Mouse (Mus musculus) myocyte (in vitro differentiated cells): ENCODE results near the gene Fads3. TPM values are rescaled to one million over a fixed set of nuclear protein-coding genes. Genes with fewer than 3 reads are reported as not detected.

Source experiments
- H3K27me3 ChIP-seq: one replicate; pipeline ENCODE4 v1.6.1; 2011; ENCODE audit not compliant: control insufficient read depth, insufficient read depth, insufficient read length
- H3K36me3 ChIP-seq: one replicate; pipeline ENCODE4 v1.6.1; 2011; ENCODE audit not compliant: control insufficient read depth, insufficient read depth
- H3K4me2 ChIP-seq: one replicate; pipeline ENCODE4 v1.6.1; 2011; ENCODE audit warnings: low read depth, control low read depth
- H3K4me3 ChIP-seq: one replicate; pipeline ENCODE4 v1.5.1; 2011; ENCODE audit warnings: mild to moderate bottlenecking, control low read depth, moderate library complexity
- H3K79me2 ChIP-seq: one replicate; pipeline ENCODE4 v1.6.1; 2011; ENCODE audit not compliant: control insufficient read depth, insufficient read depth
- H3ac ChIP-seq: one replicate; pipeline ENCODE4 v1.6.1; 2011; ENCODE audit not compliant: control insufficient read depth, insufficient read length
- CEBPB ChIP-seq: IDR thresholded peaks from 2 replicates; pipeline ENCODE4 v1.6.1; 2011; ENCODE audit warnings: mild to moderate bottlenecking, moderate library complexity; ENCODE audit not compliant: poor library complexity, insufficient read depth, severe bottlenecking
- E2F4 ChIP-seq: IDR thresholded peaks from one replicate; pipeline ENCODE4 v1.6.1; 2011; ENCODE audit warnings: mild to moderate bottlenecking, control low read depth, moderate library complexity; ENCODE audit not compliant: insufficient read depth
- MAX ChIP-seq: IDR thresholded peaks from one replicate; pipeline ENCODE4 v1.6.1; 2011; ENCODE audit warnings: low read depth, mild to moderate bottlenecking, control low read depth
- MYOD1 ChIP-seq, 3 experiments: IDR thresholded peaks; one replicate each; pipeline ENCODE4 v1.6.1; 2011; ENCODE audit warnings: control low read depth in 2 of 3, low read depth in 2 of 3, mild to moderate bottlenecking in 2 of 3, moderate library complexity in 1 of 3; ENCODE audit not compliant: insufficient read length in 2 of 3, control insufficient read depth in 1 of 3
- MYOG ChIP-seq, 3 experiments: IDR thresholded peaks; one replicate each; pipeline ENCODE4 v1.6.1; 2011; ENCODE audit warnings: control low read depth in 2 of 3, low read depth in 2 of 3, mild to moderate bottlenecking in 2 of 3; ENCODE audit not compliant: insufficient read length in 2 of 3, control insufficient read depth in 1 of 3, insufficient read depth in 1 of 3
- POLR2A ChIP-seq: IDR thresholded peaks from one replicate; pipeline ENCODE4 v1.6.1; 2011; ENCODE audit warnings: low read depth, mild to moderate bottlenecking, control low read depth, moderate library complexity; ENCODE audit not compliant: insufficient read length
- POLR2AphosphoS2 ChIP-seq: IDR thresholded peaks from one replicate; pipeline ENCODE4 v1.6.1; 2011; ENCODE audit warnings: low read depth, control low read depth; ENCODE audit not compliant: insufficient read length
- REST ChIP-seq: IDR thresholded peaks from one replicate; pipeline ENCODE4 v1.6.1; 2011; ENCODE audit warnings: mild to moderate bottlenecking, control low read depth, moderate library complexity; ENCODE audit not compliant: insufficient read depth, insufficient read length
- SRF ChIP-seq: IDR thresholded peaks from one replicate; pipeline ENCODE4 v1.6.1; 2011; ENCODE audit warnings: low read depth; ENCODE audit not compliant: control insufficient read depth, insufficient read length
- TCF12 ChIP-seq: IDR thresholded peaks from one replicate; pipeline ENCODE4 v1.6.1; 2011; ENCODE audit warnings: mild to moderate bottlenecking, control low read depth; ENCODE audit not compliant: poor library complexity, insufficient read depth, severe bottlenecking
- TCF3 ChIP-seq: IDR thresholded peaks from one replicate; pipeline ENCODE4 v1.6.1; 2011; ENCODE audit warnings: low read depth, control low read depth; ENCODE audit not compliant: insufficient read length
- USF1 ChIP-seq: IDR thresholded peaks from one replicate; pipeline ENCODE4 v1.6.1; 2011; ENCODE audit warnings: low read depth, mild to moderate bottlenecking, control low read depth, moderate library complexity
- polyA plus RNA-seq: library from polyadenylated mRNA; unstranded; fragments of >200 nt; fragmentation: generic; extraction: Trizol; gene quantifications from one replicate; pipeline ENCODE4 v1.2.1, GENCODE M21; 2012; ENCODE audit warnings: missing spikeins

Gene Fads3
- polyA plus RNA-seq, 1 experiment = 557 TPM

GRCm38 (mm10) chr19:10019214-10019760 lies 22.1 kb upstream of the Fads3 start:
- Histone ChIP-seq H3K4me3 (peak overlapping the region; percentile 20), H3K36me3 (no peaks in the 10 kb centered on the region)

GRCm38 (mm10) chr19:10021981-10022380 lies 19.4 kb upstream of the Fads3 start:
- H3K79me2 ChIP-seq = no peaks in the 10 kb centered on the region
- no peak overlapping the region for H3ac ChIP-seq
- H3K4me3 ChIP-seq = no peak overlapping the region
- H3K4me2 ChIP-seq = no peak overlapping the region
- H3K36me3 ChIP-seq = no peaks in the 10 kb centered on the region
- H3K27me3 ChIP-seq = no peaks in the 10 kb centered on the region
- TF ChIP-seq POLR2AphosphoS2 (no peak), MYOD1 (IDR thresholded peaks at IDR 0.05; ENCODE audit: control insufficient read depth in 1 of 3, insufficient read length in 2 of 3, low read depth in 2 of 3) (peak in 2 of 3 experiments; percentile 39 to 50), MAX (no peak), TCF12 (no peak)

More at GRCm38 (mm10) chr19:10019214-10019760, 22.1 kb upstream of the Fads3 start:
- no peaks in the 10 kb centered on the region for H3K79me2 ChIP-seq
- H3K4me2 ChIP-seq = peak overlapping the region; percentile 98
- no peaks in the 10 kb centered on the region for H3K27me3 ChIP-seq
- TF ChIP-seq MAX = no peak
- no peak for TF ChIP-seq TCF12
- TF ChIP-seq POLR2AphosphoS2 = no peak
- no peak for TF ChIP-seq POLR2A
- no peak for TF ChIP-seq SRF
- TF ChIP-seq E2F4 = no peak
- TF ChIP-seq TCF3 = no peak
- no peak for TF ChIP-seq MYOD1 (IDR thresholded peaks at IDR 0.05; ENCODE audit: control insufficient read depth in 1 of 3, insufficient read length in 2 of 3, low read depth in 2 of 3)
- TF ChIP-seq CEBPB = no peak
- TF ChIP-seq MYOG (IDR thresholded peaks at IDR 0.05; ENCODE audit: control insufficient read depth in 1 of 3, insufficient read depth in 1 of 3, insufficient read length in 2 of 3, low read depth in 2 of 3) = no peak
- H3ac ChIP-seq = no peak overlapping the region

- TF ChIP-seq POLR2A = no peak
- Histone ChIP-seq H3K27me3 (no peaks in the 10 kb centered on the region), H3K79me2 (no peaks in the 10 kb centered on the region), H3K4me3 (no peak overlapping the region), H3K36me3 (no peaks in the 10 kb centered on the region), H3K4me2 (no peak overlapping the region), H3ac (no peak overlapping the region)
These were observed 18.7 kb upstream of the Fads3 start for GRCm38 (mm10) chr19:10022414-10023303.

GRCm38 (mm10) chr19:10023304-10023758 lies 18.0 kb upstream of the Fads3 start:
- TF ChIP-seq POLR2A (no peak), TCF12 (no peak), MAX (no peak), USF1 (no peak), CEBPB (no peak), REST (no peak), E2F4 (no peak), SRF (no peak), POLR2AphosphoS2 (no peak), TCF3 (no peak), MYOG (IDR thresholded peaks at IDR 0.05; ENCODE audit: control insufficient read depth in 1 of 3, insufficient read depth in 1 of 3, insufficient read length in 2 of 3, low read depth in 2 of 3) (no peak), MYOD1 (IDR thresholded peaks at IDR 0.05; ENCODE audit: control insufficient read depth in 1 of 3, insufficient read length in 2 of 3, low read depth in 2 of 3) (no peak)
- Histone ChIP-seq H3K27me3 (no peaks in the 10 kb centered on the region), H3ac (no peak overlapping the region), H3K4me3 (no peak overlapping the region), H3K79me2 (no peaks in the 10 kb centered on the region), H3K36me3 (no peaks in the 10 kb centered on the region), H3K4me2 (no peak overlapping the region)

GRCm38 (mm10) chr19:10025169-10025875 lies 16.0 kb upstream of the Fads3 start:
- Histone ChIP-seq H3K4me3 (no peak overlapping the region), H3K4me2 (no peak overlapping the region), H3K79me2 (no peaks in the 10 kb centered on the region), H3ac (no peak overlapping the region), H3K27me3 (no peaks in the 10 kb centered on the region), H3K36me3 (no peaks in the 10 kb centered on the region)
- TF ChIP-seq POLR2A = no peak
- TF ChIP-seq E2F4 = no peak
- no peak for TF ChIP-seq USF1
- TF ChIP-seq SRF = no peak
- no peak for TF ChIP-seq POLR2AphosphoS2
- no peak for TF ChIP-seq REST
- no peak for TF ChIP-seq TCF3
- TF ChIP-seq MYOD1 (IDR thresholded peaks at IDR 0.05; ENCODE audit: control insufficient read depth in 1 of 3, insufficient read length in 2 of 3, low read depth in 2 of 3) = no peak
- TF ChIP-seq MAX = no peak
- TF ChIP-seq MYOG (IDR thresholded peaks at IDR 0.05; ENCODE audit: control insufficient read depth in 1 of 3, insufficient read depth in 1 of 3, insufficient read length in 2 of 3, low read depth in 2 of 3) = no peak
- TF ChIP-seq CEBPB = no peak
- TF ChIP-seq TCF12 = no peak
